Mouse (Mus musculus) liver, embryonic 16.5 days (tissue): ENCODE results near the gene Paxx. TPM values are rescaled to one million over a fixed set of nuclear protein-coding genes. Genes with fewer than 3 reads are reported as not detected.

ENCODE experiments used
- ATAC-seq: fragments of 200-750 bp; cut with Nextera tagmentation; 2 replicates; pipeline ENCODE4 v1.8.0; 2017; ENCODE audit warnings: low read depth, mild to moderate bottlenecking, moderate number of reproducible peaks, moderate library complexity
- H3K27ac ChIP-seq: fragments of 300-500 bp; sonication (generic); 2 replicates; pipeline ENCODE4 v1.5.1; 2014; ENCODE audit warnings: mild to moderate bottlenecking, low read length
- H3K27me3 ChIP-seq: fragments of 300-500 bp; sonication (generic); 2 replicates; pipeline ENCODE4 v1.6.1; 2014; ENCODE audit warnings: low read depth, low read length, mixed read lengths; ENCODE audit not compliant: control insufficient read depth, insufficient read depth
- H3K36me3 ChIP-seq: fragments of 300-500 bp; sonication (generic); 2 replicates; pipeline ENCODE4 v1.6.1; 2014; ENCODE audit warnings: mild to moderate bottlenecking; ENCODE audit not compliant: control insufficient read depth, insufficient read depth
- H3K4me1 ChIP-seq: fragments of 300-500 bp; sonication (generic); 2 replicates; pipeline ENCODE4 v1.6.1; 2014; ENCODE audit warnings: low read depth, low read length, mixed read lengths; ENCODE audit not compliant: control insufficient read depth
- H3K4me2 ChIP-seq: fragments of 300-500 bp; sonication (generic); 2 replicates; pipeline ENCODE4 v1.6.1; 2014; ENCODE audit warnings: low read depth, low read length, mixed read lengths
- H3K4me3 ChIP-seq: fragments of 300-500 bp; sonication (generic); 2 replicates; pipeline ENCODE4 v1.5.1; 2014; ENCODE audit warnings: low read depth, mild to moderate bottlenecking, low read length
- H3K9ac ChIP-seq: fragments of 300-500 bp; sonication (generic); 2 replicates; pipeline ENCODE4 v1.6.1; 2014; ENCODE audit warnings: low read depth, low read length
- H3K9me3 ChIP-seq: fragments of 300-500 bp; sonication (generic); replicated peaks from 2 replicates; pipeline ENCODE4 v1.6.1; 2016; ENCODE audit warnings: low read length; ENCODE audit not compliant: control insufficient read depth
- WGBS: fragments of 180-500 bp; shearing (Covaris S2); extraction: QIAGEN DNeasy Blood & Tissue Kit; methylation state at CpG from one replicate; pipeline ENCODE4 v1.1.7; 2014; ENCODE audit not compliant: insufficient replicate concordance; 5-methylcytosine and 5-hydroxymethylcytosine counted together
- polyA plus RNA-seq: library from polyadenylated mRNA; unstranded; fragments of >200 nt; fragmentation: Nextera tagmentation; extraction: Ambion mirVana; gene quantifications from 2 replicates; pipeline ENCODE4 v1.2.1, GENCODE M21; 2015

Paxx gene
- polyA plus RNA-seq, 1 experiment from 2014 or later: 10.1 TPM

DNA sequence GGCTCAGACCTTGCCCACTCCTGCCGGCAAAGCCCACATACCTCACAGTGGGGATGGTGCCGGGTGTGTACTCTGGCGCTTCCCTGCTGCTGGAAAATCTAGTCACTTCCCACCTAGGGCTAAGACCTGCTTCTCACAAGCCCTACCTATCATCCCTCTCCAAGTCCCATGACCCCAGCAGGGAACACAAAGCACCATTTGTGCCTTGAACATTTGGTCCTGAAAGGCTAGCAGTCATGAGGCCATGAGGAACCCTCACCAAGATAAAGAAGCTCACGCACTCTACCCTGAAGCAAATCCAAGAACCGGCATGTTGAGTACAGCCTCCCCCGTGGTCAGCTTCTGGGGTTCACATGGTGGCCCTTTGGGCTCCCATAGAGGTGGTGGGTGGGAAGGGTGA is 9.1 kb upstream of the Paxx start, which contains the start of gene Ptgds:
TSS of gene Ptgds (minus strand) at position 78 of the 400 bp plus-strand sequence.
- ATAC-seq: no peak

DNA sequence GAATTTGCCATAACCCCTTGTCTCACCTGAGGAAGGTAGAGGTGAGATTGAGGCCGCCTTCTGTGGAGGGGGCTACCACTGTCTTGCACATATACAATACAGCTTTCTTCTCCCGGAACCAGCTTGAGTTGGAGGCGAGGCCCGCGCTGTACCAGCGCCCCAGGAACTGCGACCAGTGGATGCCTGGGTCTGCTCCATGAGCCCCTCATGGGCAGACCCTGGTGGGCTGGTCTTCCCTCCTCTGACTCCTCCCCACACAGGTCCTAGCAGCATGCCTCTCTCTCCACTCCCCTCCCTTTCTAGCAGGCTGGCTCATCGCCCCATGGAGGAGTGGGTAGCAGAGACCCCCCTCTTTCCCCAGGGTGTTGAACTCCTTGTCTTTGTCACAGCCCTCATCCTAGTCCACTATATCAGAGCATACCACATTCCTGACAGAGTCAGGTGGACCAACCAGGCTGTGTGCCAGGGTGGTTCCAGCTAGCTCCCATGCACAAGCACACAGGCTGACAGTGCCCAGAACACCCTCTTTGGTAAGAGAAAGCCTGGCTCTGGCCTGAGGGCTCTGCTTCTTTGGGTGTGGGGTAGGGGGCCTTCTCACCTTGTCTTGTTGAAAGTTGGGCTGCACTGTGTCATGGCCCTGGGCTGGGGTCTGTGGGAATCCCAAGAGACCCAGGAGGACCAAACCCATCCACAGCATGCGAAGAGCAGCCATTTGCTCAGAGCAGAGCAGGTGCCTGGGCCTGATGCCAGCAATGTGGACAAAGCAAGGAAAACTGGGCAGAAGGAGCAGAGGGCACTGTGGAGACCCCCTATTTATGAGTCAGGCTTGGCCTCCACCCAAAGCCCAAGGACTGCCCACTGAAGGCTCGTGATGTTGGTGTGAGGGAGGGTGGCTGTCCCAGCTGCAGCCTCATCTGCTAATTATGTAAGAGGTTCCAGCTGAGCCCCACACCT is 8.3 kb upstream of the Paxx start:
- ATAC-seq: no peak
- no peak overlapping the region for H3K27ac ChIP-seq
- H3K9me3 ChIP-seq: no peaks in the 10 kb centered on the region
- H3K27me3 ChIP-seq: no peaks in the 10 kb centered on the region
- H3K4me2 ChIP-seq: no peak overlapping the region
- WGBS: 66% methylated on average over 10 of the region's 10 CpGs
- H3K4me1 ChIP-seq: no peaks in the 10 kb centered on the region
- H3K36me3 ChIP-seq: no peaks in the 10 kb centered on the region
- H3K4me3 ChIP-seq: no peak overlapping the region
- H3K9ac ChIP-seq: no peak overlapping the region

More for the DNA sequence above, 9.1 kb upstream of the Paxx start, which contains the start of gene Ptgds:
- Histone ChIP-seq H3K4me3 (no peak within 1 kb of the TSS), H3K4me2 (no peak within 1 kb of the TSS), H3K9ac (no peak within 1 kb of the TSS), H3K36me3 (no peaks in the 10 kb centered on the region), H3K27me3 (no peaks in the 10 kb centered on the region), H3K4me1 (no peaks in the 10 kb centered on the region), H3K9me3 (no peaks in the 10 kb centered on the region), H3K27ac (no peak within 1 kb of the TSS)
- 54% methylated on average over 6 of the region's 6 CpGs for WGBS

DNA sequence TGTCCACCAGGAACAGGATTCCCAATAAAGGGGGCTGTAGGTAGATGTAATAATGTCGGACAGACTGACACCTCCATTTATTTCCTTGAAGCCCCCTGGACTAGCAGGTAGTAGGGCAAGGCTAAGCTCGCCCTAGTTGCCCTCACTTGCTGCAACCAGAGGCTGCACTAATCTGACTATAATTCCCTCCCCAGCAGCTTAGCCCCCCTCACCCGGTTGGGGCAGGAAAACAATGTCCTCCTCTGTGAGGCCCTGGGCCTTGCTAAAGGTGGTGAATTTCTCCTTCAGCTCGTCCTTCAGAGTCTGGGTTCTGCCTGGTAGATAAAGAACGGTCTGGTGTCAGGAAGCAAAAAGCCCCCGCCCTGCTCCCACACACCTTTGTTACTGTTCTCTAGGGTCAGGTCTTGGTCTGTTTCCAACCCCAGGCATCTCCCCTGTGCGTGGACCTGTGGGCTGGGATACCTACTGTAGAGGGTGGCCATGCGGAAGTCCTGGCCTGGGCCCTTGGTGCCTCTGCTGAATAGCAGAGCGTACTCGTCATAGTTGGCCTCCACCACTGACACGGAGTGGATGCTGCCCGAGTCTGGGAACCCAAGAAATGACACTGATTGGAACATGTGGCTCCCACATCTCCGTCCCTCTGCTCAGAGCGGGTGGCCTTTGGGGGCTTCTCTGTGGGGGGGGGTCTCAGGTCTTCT is 6.9 kb upstream of the Paxx start:
- H3K4me3 ChIP-seq: no peak overlapping the region
- no peaks in the 10 kb centered on the region for H3K27me3 ChIP-seq
- no peak overlapping the region for H3K9ac ChIP-seq
- H3K27ac ChIP-seq: no peak overlapping the region
- H3K4me2 ChIP-seq: no peak overlapping the region
- H3K36me3 ChIP-seq: no peaks in the 10 kb centered on the region
- WGBS: 56% methylated on average over 14 of the region's 14 CpGs
- no peak for ATAC-seq
- H3K4me1 ChIP-seq: no peaks in the 10 kb centered on the region
- H3K9me3 ChIP-seq: no peaks in the 10 kb centered on the region

DNA sequence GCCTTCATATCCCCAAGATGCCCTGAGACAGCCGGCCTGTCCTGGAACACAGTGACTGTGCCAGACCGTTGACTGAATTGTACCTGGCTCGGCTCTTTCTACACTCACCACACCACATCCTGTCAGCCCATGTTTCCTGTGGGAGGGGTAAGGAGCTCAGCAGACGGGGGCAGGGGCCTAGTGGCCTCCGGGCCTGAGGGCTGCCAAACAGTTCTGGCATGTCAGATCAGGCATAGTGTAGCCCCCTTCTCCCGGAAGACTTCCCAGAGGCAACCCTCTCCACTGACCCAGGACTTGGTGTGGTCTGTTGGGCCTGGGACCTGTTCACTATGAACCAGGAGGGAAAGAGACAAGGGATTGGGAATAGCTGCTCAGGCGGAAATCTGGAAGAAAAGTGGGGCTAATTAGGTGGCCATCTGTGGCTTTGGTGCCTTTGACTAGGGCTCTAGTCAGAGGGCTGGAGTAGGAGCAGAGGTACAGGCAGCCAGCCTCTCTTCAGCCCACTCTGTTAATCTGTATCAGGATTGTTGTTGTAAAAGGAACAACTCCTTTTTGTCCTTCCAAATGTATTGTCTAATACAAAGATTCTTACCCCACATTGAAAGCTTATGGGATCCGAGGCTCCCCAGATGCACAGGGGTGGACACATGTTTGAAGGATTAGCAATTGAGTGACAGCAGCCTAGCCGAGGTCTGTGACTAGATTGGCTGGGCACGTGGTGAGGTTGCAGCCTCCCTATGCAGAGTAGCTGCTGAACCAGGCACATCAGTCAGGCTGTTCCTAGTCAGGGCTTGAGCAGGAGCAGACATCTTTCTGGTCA is 5.1 kb upstream of the Paxx start:
- Histone ChIP-seq H3K27ac (peak overlapping the region; percentile 26; the same call in 1 of the 2 replicates), H3K9ac (no peak overlapping the region)
- no peak for ATAC-seq

DNA sequence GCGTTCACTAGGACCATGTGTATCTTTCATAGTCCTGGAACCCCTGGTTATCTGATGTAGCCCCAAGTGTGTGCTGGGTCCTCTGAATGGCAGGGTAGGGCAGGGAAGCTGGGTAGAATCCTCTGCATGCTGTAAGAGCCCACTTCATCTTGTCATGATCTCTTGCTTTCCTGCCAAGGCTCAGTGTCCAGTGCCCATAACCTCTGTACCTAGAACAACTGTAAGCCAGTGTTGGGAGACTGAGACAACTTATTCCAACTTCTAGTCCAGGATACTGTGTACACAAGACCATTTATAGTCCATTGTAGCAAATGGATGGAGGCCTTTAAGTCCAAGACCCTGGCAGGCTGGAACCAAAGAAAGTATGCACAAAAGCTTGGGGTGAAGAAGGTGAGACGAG is 4.4 kb upstream of the Paxx start:
- H3K4me2 ChIP-seq: no peak overlapping the region

More for the DNA sequence above, 5.1 kb upstream of the Paxx start:
- 17% methylated on average over 10 of the region's 10 CpGs for WGBS
- Histone ChIP-seq H3K4me1 (peaks cover 6% of the 10 kb centered on the region), H3K27me3 (no peaks in the 10 kb centered on the region), H3K4me3 (no peak overlapping the region), H3K36me3 (no peaks in the 10 kb centered on the region), H3K9me3 (no peaks in the 10 kb centered on the region), H3K4me2 (no peak overlapping the region)

DNA sequence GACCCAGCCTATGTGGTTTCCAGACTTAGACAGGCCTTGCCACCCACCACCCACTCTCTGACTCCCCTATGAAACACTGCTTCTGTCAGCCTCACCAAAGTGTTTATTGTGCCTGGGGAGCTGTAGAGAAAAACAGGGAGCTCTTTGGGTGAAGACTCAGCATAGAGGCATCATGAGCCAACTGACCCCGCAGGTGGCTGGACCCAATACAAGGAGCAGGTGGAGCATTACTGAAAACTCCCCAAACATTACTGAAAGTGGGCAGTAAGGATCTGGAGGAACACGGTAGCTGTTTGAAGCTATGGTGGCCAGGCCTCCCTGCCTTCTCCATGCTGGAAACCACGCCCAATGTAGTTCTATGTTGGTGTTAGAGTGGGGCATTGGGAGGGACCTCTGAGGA is 2.7 kb upstream of the Paxx start:
- Histone ChIP-seq H3K4me2 (no peak overlapping the region), H3K36me3 (no peaks in the 10 kb centered on the region), H3K9ac (no peak overlapping the region), H3K27ac (no peak overlapping the region), H3K4me3 (no peak overlapping the region), H3K9me3 (no peaks in the 10 kb centered on the region), H3K27me3 (no peaks in the 10 kb centered on the region), H3K4me1 (peaks cover 24% of the 10 kb centered on the region)
- WGBS: 67% methylated on average over 3 of the region's 3 CpGs
- ATAC-seq: no peak

More for the DNA sequence above, 4.4 kb upstream of the Paxx start:
- H3K9ac ChIP-seq: no peak overlapping the region
- no peaks in the 10 kb centered on the region for H3K27me3 ChIP-seq
- no peaks in the 10 kb centered on the region for H3K36me3 ChIP-seq
- H3K4me1 ChIP-seq: peaks cover 9% of the 10 kb centered on the region
- H3K27ac ChIP-seq: peak overlapping the region; percentile 26; the same call in 1 of the 2 replicates
- 28% methylated on average over 2 of the region's 2 CpGs for WGBS
- no peak overlapping the region for H3K4me3 ChIP-seq
- no peak for ATAC-seq
- no peaks in the 10 kb centered on the region for H3K9me3 ChIP-seq

DNA sequence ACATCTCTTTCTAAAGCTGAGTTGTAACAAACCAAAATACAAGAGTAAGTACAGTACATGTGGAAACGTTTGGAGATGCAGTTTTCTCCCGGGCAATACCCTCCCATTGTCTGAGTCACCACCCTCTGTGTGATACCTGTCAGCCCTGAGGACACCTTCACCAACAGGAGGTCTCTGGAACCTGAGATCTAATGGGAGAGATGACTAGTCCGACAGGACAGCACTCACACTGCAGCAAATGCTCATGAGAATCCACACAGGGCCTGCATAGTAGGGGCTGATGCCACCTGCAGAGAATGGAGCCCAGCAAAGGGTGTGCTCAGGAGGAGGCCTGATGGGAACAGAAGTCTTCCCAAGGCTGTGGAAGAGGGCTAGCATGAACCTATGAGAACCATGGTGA is 513 bp upstream of the Paxx start:
- Histone ChIP-seq H3K4me1 (peaks cover 24% of the 10 kb centered on the region), H3K4me2 (peak overlapping the region; percentile 78), H3K36me3 (no peaks in the 10 kb centered on the region), H3K4me3 (peak overlapping the region; percentile 88), H3K27ac (peak overlapping the region; percentile 69), H3K27me3 (no peaks in the 10 kb centered on the region), H3K9me3 (no peaks in the 10 kb centered on the region), H3K9ac (no peak overlapping the region; the same call in 1 of the 2 replicates)
- no peak for ATAC-seq
- WGBS: 18% methylated on average over 3 of the region's 3 CpGs

DNA sequence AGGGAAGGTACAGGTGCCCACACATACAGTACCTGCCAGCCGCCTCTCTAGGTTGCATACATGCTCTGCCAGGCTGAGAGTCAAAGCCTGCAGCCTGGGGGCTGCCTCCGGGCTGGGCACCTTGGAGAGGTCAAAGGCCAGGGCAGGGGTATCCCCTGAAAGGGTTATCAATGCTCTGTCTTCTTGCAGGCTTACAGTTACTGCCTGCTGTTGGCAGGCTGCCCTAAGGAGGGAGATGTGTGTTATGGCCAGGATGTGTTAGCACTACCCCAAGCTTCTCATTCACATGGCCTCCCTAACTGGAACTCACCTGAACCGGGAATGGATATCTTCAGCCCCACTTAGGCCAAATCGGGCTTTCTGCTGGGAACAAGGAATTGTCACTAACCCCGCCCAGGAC is 759 bp downstream of the Paxx start:
- H3K36me3 ChIP-seq: no peaks in the 10 kb centered on the region
- peak overlapping the region; percentile 85 for H3K9ac ChIP-seq
- no peaks in the 10 kb centered on the region for H3K27me3 ChIP-seq
- H3K4me1 ChIP-seq: peaks cover 24% of the 10 kb centered on the region
- H3K4me3 ChIP-seq: peak overlapping the region; percentile 88
- H3K27ac ChIP-seq: no peak overlapping the region; the same call in 1 of the 2 replicates
- ATAC-seq: no peak
- H3K9me3 ChIP-seq: no peaks in the 10 kb centered on the region
- peak overlapping the region; percentile 78 for H3K4me2 ChIP-seq
- 33% methylated on average over 5 of the region's 5 CpGs for WGBS
